8 mouse cellular contexts compared by ENCODE assay signal in genomic region chr4:10873920-10874665, GRCm38 (mm10). TPM values are rescaled to one million over a fixed set of nuclear protein-coding genes. Genes with fewer than 3 reads are reported as not detected.
A peak's percentile ranks its signal among the peaks of the same experiment; 100 is the strongest.
DNase-seq lines count a peak whose midpoint lies in the region; ATAC-seq lines count a peak whose summit lies in the region.

TSS of gene 2610301B20Rik (plus strand) at chr4:10874498.

- no peaks in the 10 kb centered on the region for H3K36me3 ChIP-seq in hindbrain, embryonic 15.5 days

- peak within 1 kb of the TSS; percentile 91 for H3K4me3 ChIP-seq in hindbrain, embryonic 15.5 days

- no peaks in the 10 kb centered on the region for H3K9me3 ChIP-seq in hindbrain, embryonic 15.5 days

- peak; percentile 93 for DNase-seq in R1 (ENCODE audit: low read depth, low spot score)
- DNase-seq in cerebellum, postnatal 25 days = peak; percentile 94 to 97
- peak; percentile 95 to 98 for DNase-seq in frontal cortex, postnatal 36 days (ENCODE audit: low spot score in 2 of 2)
- peak; percentile 90 for DNase-seq in left cerebral cortex, adult 11 months (ENCODE audit: low spot score)
- DNase-seq in lung, postnatal 4 days = peak; percentile 94 to 95
- DNase-seq in retina, postnatal 7 days (ENCODE audit: low read depth, low spot score) = peak; percentile 91
- DNase-seq in urinary bladder, adult 2 months (ENCODE audit: low spot score) = peak; percentile 81

- H3K9ac ChIP-seq in hindbrain, embryonic 15.5 days = peak within 1 kb of the TSS; percentile 96

- ATAC-seq in hindbrain, embryonic 15.5 days (ENCODE audit: low FRiP score, low read depth) = peak; percentile 92

- H3K27me3 ChIP-seq in hindbrain, embryonic 15.5 days = no peaks in the 10 kb centered on the region

- peak within 1 kb of the TSS; percentile 100 for H3K27ac ChIP-seq in hindbrain, embryonic 15.5 days (replicated peaks)

- under 1% methylated on average over 67 of the region's 68 CpGs for WGBS in hindbrain, embryonic 15.5 days

- peaks cover 15% of the 10 kb centered on the region for H3K4me1 ChIP-seq in hindbrain, embryonic 15.5 days (replicated peaks)

- peak within 1 kb of the TSS; percentile 68 for H3K4me2 ChIP-seq in hindbrain, embryonic 15.5 days

RNA-seq across cellular contexts. Expression of gene 2610301B20Rik, which starts in this region (rescaled TPM):
- 41.5 and 42.5 TPM in 2 replicates for polyA plus RNA-seq in hindbrain, embryonic 15.5 days (2015; fragmentation: Nextera tagmentation; extraction: Ambion mirVana)
- 20.0 and 20.9 TPM in 2 replicates for polyA plus RNA-seq in urinary bladder, adult 2 months (2012; rRNA removed)

Comparison
In these comparisons a context has a peak if more than half of its experiments do, and no peak if none do; other contexts are left out.
1. Peak in every context shown above with its lines: DNase-seq, ATAC-seq, H3K4me3 ChIP-seq and H3K27ac ChIP-seq.